In genomic region chr3:89280606-89281511, GRCm38 (mm10) we compare ENCODE assay signal across 9 mouse cellular contexts. TPM values are rescaled to one million over a fixed set of nuclear protein-coding genes. Genes with fewer than 3 reads are reported as not detected.
DNase-seq lines count a peak whose midpoint lies in the region; ATAC-seq lines count a peak whose summit lies in the region.
"Had no signal": no experiment of that assay in that cellular context is flagged by ENCODE, and none has a peak within 500 bp of the region (broad histone marks: within the 10 kb centered on the region; RNA-seq: fewer than 3 reads in every experiment).

Gene Efna1, minus strand, starts transcription at chr3:89281142.

- peak within 1 kb of the TSS; percentile 53 for H3K4me3 ChIP-seq in hindbrain, embryonic 16.5 days (ENCODE audit: low read length)
- H3K4me3 ChIP-seq in limb, embryonic 13.5 days: peak within 1 kb of the TSS; percentile 62
- peak within 1 kb of the TSS; percentile 44 for H3K4me3 ChIP-seq in midbrain, embryonic 14.5 days (replicated peaks; ENCODE audit: low read depth, low read length)

- H3K9ac ChIP-seq in hindbrain, embryonic 16.5 days (ENCODE audit: low read depth, low read length): peak within 1 kb of the TSS; percentile 73
- H3K9ac ChIP-seq in limb, embryonic 13.5 days: peak within 1 kb of the TSS; percentile 85
- peak within 1 kb of the TSS; percentile 57 for H3K9ac ChIP-seq in midbrain, embryonic 14.5 days (replicated peaks; ENCODE audit: low read length)

- no peaks in the 10 kb centered on the region for H3K36me3 ChIP-seq in hindbrain, embryonic 16.5 days (ENCODE audit: control insufficient read depth, insufficient read depth, low read length)
- peaks cover 5% of the 10 kb centered on the region for H3K36me3 ChIP-seq in limb, embryonic 13.5 days
- H3K36me3 ChIP-seq in midbrain, embryonic 14.5 days (ENCODE audit: control insufficient read depth, insufficient read depth, low read length): no peaks in the 10 kb centered on the region

- no peak within 1 kb of the TSS; the same call in 1 of the 2 replicates for H3K27ac ChIP-seq in hindbrain, embryonic 16.5 days (ENCODE audit: low read depth, low read length)
- peak within 1 kb of the TSS; percentile 86 for H3K27ac ChIP-seq in limb, embryonic 13.5 days
- no peak within 1 kb of the TSS; the same call in 1 of the 2 replicates for H3K27ac ChIP-seq in midbrain, embryonic 14.5 days (replicated peaks; ENCODE audit: low read depth, low read length)

- H3K4me1 ChIP-seq in hindbrain, embryonic 16.5 days (ENCODE audit: control insufficient read depth, insufficient read depth, low read depth, low read length): peaks cover 28% of the 10 kb centered on the region
- H3K4me1 ChIP-seq in limb, embryonic 13.5 days: peaks cover 51% of the 10 kb centered on the region
- peaks cover 21% of the 10 kb centered on the region; the same call in 1 of the 2 replicates for H3K4me1 ChIP-seq in midbrain, embryonic 14.5 days (ENCODE audit: control insufficient read depth, insufficient read depth, low read length)

- no peaks in the 10 kb centered on the region for H3K27me3 ChIP-seq in hindbrain, embryonic 16.5 days (replicated peaks; ENCODE audit: control insufficient read depth, insufficient read depth, low read length)
- H3K27me3 ChIP-seq in limb, embryonic 13.5 days: peaks cover 12% of the 10 kb centered on the region; the same call in 1 of the 2 replicates
- peaks cover 29% of the 10 kb centered on the region for H3K27me3 ChIP-seq in midbrain, embryonic 14.5 days (ENCODE audit: control insufficient read depth, insufficient read depth, low read length)

- DNase-seq in left cerebral cortex, adult 18-20 months (ENCODE audit: low spot score in 2 of 2): peak; percentile 32 to 38
- DNase-seq in left cerebral cortex, adult 11 months (ENCODE audit: low spot score): no peak
- peak; percentile 63 for DNase-seq in cerebellum, adult 11-12 months
- DNase-seq in gastrocnemius, postnatal 10 days: peak; percentile 46
- DNase-seq in midbrain, embryonic 14.5 days: peak; percentile 65
- peak; percentile 56 for DNase-seq in urinary bladder, adult 2 months (ENCODE audit: low spot score)

- peak within 1 kb of the TSS; percentile 98 for H3K4me2 ChIP-seq in hindbrain, embryonic 16.5 days (ENCODE audit: low read length)
- peak within 1 kb of the TSS; percentile 96 for H3K4me2 ChIP-seq in limb, embryonic 13.5 days (replicated peaks)
- peak within 1 kb of the TSS; percentile 93 for H3K4me2 ChIP-seq in midbrain, embryonic 14.5 days (ENCODE audit: low read length)

- no peaks in the 10 kb centered on the region for H3K9me3 ChIP-seq in hindbrain, embryonic 16.5 days (ENCODE audit: control insufficient read depth, low read length)
- H3K9me3 ChIP-seq in limb, embryonic 13.5 days: no peaks in the 10 kb centered on the region
- no peaks in the 10 kb centered on the region for H3K9me3 ChIP-seq in midbrain, embryonic 14.5 days (ENCODE audit: control insufficient read depth, low read length)

- under 1% methylated on average over 52 of the region's 52 CpGs for WGBS in hindbrain, embryonic 16.5 days
- WGBS in limb, embryonic 13.5 days: under 1% methylated on average over 52 of the region's 52 CpGs
- under 1% methylated on average over 52 of the region's 52 CpGs for WGBS in midbrain, embryonic 14.5 days

- peak; percentile 45 for ATAC-seq in hindbrain, embryonic 16.5 days
- peak; percentile 13; the same call in 1 of the 2 replicates for ATAC-seq in limb, embryonic 13.5 days (ENCODE audit: low FRiP score, low read depth)
- peak; percentile 34; the same call in 1 of the 2 replicates for ATAC-seq in midbrain, embryonic 14.5 days (ENCODE audit: low FRiP score, low TSS enrichment)

RNA-seq across cellular contexts. Expression of gene Efna1, which starts in this region (rescaled TPM):
- total RNA-seq in left cerebral cortex, adult 18-20 months (2021): 1 to 10 TPM; 5.9 to 8.3 TPM
- 10 to 100 TPM; 21.1 to 26.3 TPM for total RNA-seq in gastrocnemius, postnatal 10 days (2021)
- polyA plus RNA-seq in hindbrain, embryonic 16.5 days (2015; fragmentation: Nextera tagmentation; extraction: Ambion mirVana): 8.4 and 9.9 TPM in 2 replicates
- 44.0 and 46.2 TPM in 2 replicates for polyA plus RNA-seq in limb, embryonic 13.5 days (2015; fragmentation: Nextera tagmentation; extraction: Ambion mirVana)
- polyA plus RNA-seq in midbrain, embryonic 14.5 days (2014; fragmentation: Nextera tagmentation; extraction: Ambion mirVana): 5.2 and 8.7 TPM in 2 replicates
- polyA plus RNA-seq in urinary bladder, adult 2 months (2012; rRNA removed): 41.8 and 43.5 TPM in 2 replicates
- total RNA-seq: MEL had no signal
